Mouse (Mus musculus) MEL (cell line): ENCODE data around the gene Chpt1.

Experiments used
- CTCF ChIP-seq, 3 experiments: IDR thresholded peaks in 2 of 3; conservative IDR thresholded peaks in 1 of 3; 2 replicates each; pipeline ENCODE4 v1.5.1; 2011 to 2012; ENCODE audit warnings: low read length in 3 of 3, low read depth in 2 of 3, mild to moderate bottlenecking in 2 of 3, improper control_type of control experiment in 1 of 3, inconsistent platforms in 1 of 3, mixed read lengths in 1 of 3, moderate library complexity in 1 of 3; ENCODE audit not compliant: control insufficient read depth in 1 of 3, insufficient read depth in 1 of 3, poor library complexity in 1 of 3, severe bottlenecking in 1 of 3
- GATA1 ChIP-seq: IDR thresholded peaks from 2 replicates; pipeline ENCODE4 v1.6.1; 2011; ENCODE audit warnings: low read depth, low read length, improper control_type of control experiment
- MEF2A ChIP-seq: IDR thresholded peaks from 2 replicates; pipeline ENCODE4 v1.6.1; 2014; ENCODE audit warnings: low read depth, mild to moderate bottlenecking, inconsistent platforms, low read length, improper control_type of control experiment; ENCODE audit not compliant: poor library complexity, insufficient replicate concordance, severe bottlenecking; ENCODE audit errors: extremely low read depth
- POLR2A ChIP-seq, 2 experiments: IDR thresholded peaks; 2 replicates each; pipeline ENCODE4 v1.6.1; 2011 to 2012; ENCODE audit warnings: low read length in 2 of 2, mild to moderate bottlenecking in 2 of 2, control low read depth in 1 of 2, improper control_type of control experiment in 1 of 2, low read depth in 1 of 2, moderate library complexity in 1 of 2; ENCODE audit not compliant: control insufficient read depth in 1 of 2, insufficient read depth in 1 of 2, poor library complexity in 1 of 2
- TCF12 ChIP-seq: IDR thresholded peaks from 2 replicates; pipeline ENCODE4 v1.6.1; 2014; ENCODE audit warnings: low read depth, mild to moderate bottlenecking, inconsistent platforms, low read length, improper control_type of control experiment, moderate library complexity
- UBTF ChIP-seq: IDR thresholded peaks from 2 replicates; pipeline ENCODE4 v1.6.1; 2012; ENCODE audit warnings: low read depth, mild to moderate bottlenecking, inconsistent platforms, low read length, improper control_type of control experiment, moderate library complexity, borderline replicate concordance; ENCODE audit not compliant: insufficient read depth
- ZMIZ1 ChIP-seq: IDR thresholded peaks from 2 replicates; pipeline ENCODE4 v1.6.1; 2012; ENCODE audit warnings: low read depth, mild to moderate bottlenecking, inconsistent platforms, low read length, improper control_type of control experiment, moderate library complexity

DNA sequence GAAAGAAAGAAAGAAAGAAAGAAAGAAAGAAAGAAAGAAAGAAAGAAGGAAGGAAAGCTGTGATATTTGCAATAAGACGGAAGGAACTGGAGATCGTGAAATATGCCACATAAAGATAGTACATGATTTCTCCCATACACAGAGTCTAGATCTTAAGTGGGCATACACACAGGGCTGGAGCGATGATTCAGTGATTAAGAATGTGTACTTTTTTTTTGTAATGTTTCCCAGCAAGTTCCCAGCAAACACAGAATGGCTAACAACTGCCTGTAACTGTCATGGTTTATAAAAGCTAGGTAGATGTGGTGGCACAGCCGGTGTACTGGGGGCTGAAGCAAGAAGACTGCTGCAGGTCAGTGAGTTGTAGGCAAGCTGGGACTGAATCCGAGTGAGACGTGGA lies 51.9 kb downstream of the Chpt1 start:
- TF ChIP-seq ZMIZ1 = no peak
- no peak for TF ChIP-seq TCF12
- no peak for TF ChIP-seq POLR2A (IDR thresholded peaks at IDR 0.05; ENCODE audit: control insufficient read depth in 1 of 2, insufficient read depth in 1 of 2, low read depth in 1 of 2, low read length in 2 of 2, poor library complexity in 1 of 2)
- TF ChIP-seq UBTF = no peak
- no peak for TF ChIP-seq CTCF (IDR thresholded peaks at IDR 0.05 in 2 of 3, conservative IDR thresholded peaks at IDR 0.05 in 1 of 3; ENCODE audit: control insufficient read depth in 1 of 3, insufficient read depth in 1 of 3, low read depth in 2 of 3, low read length in 3 of 3, poor library complexity in 1 of 3, severe bottlenecking in 1 of 3)
- no peak for TF ChIP-seq GATA1
- no peak for TF ChIP-seq MEF2A
